Mouse (Mus musculus): ENCODE data around the gene Gpr45.
A peak's percentile ranks its signal among the peaks of the same experiment; 100 is the strongest.
"Not testable (repeated sequence)": the region's sequence is repeated elsewhere in the genome, so short reads cannot be mapped to it uniquely, and the experiment has no call there.

The Gpr45 gene

DNA sequence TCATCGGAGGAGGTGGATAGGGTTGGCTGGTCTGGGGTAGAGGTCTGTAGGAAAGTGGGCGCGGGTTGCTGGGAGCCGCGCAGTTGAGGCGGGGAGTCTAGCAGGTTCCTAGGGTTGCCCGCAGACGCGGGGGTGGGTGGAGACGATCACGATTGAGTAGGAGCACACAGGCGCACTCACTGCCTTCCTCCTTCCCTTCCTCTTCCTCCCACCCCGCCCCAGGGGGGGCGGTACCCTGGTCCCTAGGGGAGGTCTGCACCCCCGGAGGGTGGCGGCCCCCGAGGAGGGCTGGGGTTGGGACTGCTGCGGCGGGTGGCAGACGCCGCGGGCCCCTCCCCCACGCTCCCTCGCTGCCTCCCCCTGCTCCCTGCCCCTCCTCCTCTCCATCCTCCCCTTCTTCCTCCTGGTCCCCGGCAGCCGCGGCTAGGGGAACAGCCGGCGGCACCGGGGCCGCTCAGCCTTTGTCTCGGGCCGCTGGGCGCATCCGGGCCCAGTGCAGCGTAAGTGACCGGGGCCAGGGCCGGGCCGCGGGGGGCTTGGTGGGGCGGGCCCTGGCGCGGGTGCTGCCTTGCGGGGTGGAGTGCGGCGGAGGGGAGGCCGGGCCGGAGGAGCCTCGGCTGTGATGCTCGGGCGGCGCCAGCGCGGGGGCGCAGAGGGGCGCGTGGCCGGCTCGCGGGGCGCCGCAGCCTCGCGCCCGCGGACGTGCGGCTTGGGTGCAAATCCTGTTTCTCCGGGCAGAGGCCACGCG lies at the start of gene Gpr45:
Gene Gpr45, plus strand, starts transcription at position 139 of the 748 bp plus-strand sequence.
- DNase-seq, result no peak

DNA sequence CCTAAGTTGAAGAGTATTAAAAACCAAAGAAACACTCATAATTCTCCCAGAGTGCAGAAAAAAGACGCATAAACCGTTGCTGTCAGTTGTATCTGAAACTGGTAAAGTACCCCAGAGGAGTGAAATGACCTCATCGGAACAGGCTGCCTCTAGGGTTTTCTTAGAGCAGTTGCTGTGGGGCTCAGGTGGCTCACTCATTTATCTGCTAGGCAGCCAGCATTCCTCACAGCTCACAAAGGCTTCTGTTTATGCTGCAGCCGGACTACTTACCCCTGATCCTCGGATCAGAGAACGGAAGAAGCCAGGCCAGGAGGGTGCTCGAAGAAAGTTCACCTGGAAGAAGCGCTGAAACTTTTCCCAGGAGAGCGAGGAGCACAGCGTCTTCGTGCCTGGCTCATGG lies 47.5 kb upstream of the Gpr45 start:
- DNase-seq, result no peak

DNA sequence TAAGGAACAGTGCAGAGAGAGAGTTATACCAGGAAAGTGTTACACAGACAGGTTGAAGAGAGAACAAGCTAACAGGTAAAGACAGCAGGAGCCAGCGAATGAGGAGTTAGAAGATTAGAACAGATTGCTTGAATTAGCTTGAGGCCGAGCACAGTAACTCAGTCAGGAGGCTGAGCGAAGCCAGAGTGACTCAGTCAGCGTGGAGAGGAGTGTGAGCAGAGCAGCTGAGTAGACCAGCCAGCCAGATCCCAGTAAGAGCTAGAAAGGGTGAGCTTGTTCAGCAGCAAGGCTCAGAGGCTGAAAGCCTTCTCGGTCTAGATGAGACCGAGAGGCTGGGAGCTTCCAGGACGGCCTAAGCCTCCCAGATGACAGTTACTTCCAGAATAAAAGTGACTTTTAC lies 46.0 kb upstream of the Gpr45 start:
- no peak for DNase-seq

DNA sequence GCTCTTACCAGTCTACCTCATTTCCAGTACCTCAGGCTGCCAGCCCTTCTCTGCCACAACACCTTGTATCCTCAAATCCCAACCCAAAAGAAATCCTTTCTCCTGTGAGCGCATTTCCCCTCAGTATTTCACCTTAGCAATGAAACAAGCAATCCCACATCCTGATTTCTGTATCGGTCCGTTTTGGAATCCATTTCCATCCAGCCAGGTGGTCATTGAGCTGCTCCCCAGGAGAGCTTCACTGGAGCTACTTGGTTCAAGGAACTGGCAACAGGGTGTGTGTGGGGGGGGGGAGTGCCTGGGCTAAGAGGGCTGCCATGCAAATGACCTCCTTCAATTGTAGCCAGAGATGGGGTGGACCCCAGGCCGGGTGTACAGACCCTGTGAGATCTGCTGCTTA lies 45.5 kb upstream of the Gpr45 start:
- DNase-seq, result no peak

DNA sequence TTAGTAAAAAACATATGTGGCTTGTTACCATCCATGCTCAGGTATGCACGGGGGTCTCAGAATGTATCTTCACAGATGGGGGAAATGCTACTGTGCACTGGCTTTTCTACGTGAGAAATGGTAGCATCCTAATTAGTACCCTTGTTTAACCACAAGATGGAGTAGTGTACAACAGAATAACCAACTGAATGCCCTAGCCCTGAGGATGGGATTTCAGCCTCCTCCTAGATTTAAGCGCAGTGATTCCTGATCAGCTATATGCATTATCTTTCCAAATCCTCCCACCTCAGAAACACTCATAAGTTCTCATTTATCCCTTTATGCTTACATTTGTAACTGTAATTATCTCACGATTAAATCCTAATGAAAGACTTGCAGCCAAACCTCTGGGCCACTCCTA lies 37.6 kb upstream of the Gpr45 start:
- no peak for DNase-seq

DNA sequence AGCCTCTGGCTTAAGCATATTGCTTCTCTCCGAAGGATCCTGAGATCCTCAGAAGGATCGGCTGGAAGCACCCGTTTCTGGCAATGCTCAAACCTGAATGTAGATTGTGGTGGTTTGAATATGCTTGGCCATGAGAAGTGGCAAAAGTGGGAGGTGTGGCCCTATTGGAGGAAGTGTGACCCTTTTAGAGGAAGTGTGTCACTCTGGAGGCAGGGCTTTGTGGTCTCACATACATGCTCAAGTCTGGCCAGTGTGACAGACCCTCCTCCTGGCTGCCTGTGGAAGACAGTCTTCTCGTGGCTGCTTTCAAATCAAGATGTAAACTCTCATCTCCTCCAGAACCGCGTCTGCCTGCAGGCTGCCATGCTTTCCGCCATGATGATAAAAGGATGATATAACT lies 36.0 kb upstream of the Gpr45 start:
- no peak for DNase-seq

DNA sequence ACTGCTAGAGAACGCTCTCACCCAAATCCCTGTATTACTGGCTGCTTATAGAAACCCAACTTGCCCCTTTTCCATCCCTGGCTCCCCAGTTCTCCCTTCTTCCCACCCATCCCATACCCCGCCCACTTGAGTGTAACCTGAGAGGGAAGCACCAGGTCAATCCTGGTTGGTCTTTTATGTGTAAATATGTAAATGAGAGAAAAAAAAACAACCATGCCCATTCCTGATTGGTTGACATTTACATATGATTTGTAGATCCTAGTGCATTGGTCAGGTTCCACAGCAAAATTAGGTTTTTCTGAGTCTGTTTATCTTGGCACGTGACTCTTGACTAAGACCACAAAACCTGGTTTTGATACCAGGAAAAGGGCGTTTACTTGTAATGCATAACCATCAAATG lies 34.8 kb upstream of the Gpr45 start:
- no peak for DNase-seq

DNA sequence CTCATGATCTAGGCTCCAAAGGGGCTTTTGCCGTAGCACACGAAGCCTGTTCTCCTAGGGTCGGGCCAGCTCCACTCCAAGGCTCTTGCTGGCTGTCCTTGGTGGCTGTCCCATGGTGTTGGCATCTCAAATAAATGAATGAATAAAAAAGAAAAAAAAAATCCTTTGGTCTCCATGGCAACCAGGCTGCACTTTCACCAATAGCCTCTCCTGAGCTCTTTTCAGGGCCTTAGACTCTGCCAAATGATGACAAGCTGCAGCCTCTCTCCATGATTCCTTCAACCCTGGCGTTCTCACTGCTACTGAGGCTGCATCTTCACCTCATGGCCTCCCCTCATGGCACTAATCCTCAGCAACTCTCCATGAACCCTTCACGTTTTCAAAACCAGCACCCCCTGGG lies 28.7 kb upstream of the Gpr45 start:
- no peak for DNase-seq

DNA sequence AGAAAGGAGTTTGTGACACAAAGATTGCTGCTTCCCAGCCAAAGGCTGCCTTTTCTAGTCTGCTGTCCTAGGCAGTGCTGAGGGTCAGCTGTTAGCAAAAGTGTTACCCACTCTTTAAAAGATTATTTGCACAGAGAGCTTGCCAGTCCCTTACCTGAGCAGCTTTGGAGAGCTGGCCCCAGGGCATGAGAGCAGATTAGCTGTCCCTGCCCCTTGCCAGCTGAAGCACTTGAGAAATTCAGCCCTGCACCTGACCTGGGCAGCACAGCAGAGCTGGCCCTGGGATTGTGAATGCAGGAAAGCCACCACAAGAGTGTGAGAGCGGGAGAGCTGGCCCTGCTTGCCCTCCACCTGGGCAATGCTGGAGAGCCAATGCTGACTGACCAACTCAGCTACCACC lies 19.1 kb upstream of the Gpr45 start:
- DNase-seq, result no peak

DNA sequence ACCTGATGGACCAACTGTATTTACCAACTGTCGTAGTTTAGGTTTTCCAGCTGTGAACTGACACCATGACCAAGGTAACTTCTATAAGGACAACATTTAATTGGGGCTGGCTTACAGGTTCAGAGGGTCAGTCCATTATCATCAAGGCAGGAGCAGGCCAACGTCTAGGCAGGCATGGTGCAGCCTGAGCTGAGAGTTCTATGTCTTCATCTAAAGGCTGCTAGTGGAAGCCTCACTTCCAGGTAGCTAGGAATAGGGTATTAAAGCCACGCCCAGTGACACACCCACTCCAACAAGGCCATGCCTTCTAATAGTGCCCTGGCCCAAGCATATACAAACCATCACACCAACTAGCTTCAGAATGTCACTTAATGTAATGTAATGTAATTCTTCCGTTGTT lies 4.2 kb upstream of the Gpr45 start:
- no peak for DNase-seq

DNA sequence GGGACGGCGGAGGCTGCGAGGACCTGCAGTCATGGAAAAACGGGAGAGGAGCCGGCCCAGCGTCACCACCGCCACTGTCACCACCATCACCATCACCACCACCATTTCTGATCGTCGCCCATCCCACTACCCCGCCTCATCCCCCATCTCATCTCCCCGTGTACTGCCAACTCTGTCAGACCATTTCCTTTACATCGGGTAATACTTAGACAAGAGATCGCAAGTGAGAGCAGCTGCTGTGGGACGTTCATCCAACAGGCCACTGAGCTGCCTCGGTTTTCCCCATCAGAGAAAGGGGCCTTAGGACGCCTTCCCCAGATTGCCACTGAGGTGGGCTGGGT lies 780 bp downstream of the Gpr45 start:
- DNase-seq, result no peak

DNA sequence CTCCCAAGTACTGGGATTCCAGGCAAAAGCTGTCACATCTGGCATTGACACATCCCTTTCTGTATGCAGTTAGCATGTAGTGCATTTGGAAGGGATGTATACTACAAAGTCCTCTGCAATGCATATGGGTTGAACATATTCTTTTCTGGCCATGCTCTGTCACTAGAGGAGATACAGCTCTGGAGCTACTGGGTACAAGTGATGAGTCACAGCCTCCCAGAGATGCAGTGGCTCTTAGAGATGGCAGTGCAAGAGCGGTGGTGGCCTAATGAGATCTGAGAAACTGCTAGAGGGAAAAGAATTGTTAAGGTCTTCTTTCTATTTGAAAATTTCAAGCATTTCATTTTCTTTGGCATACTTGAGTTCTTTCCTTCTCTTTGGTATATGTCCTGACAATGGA lies 4.2 kb downstream of the Gpr45 start:
- no peak for DNase-seq

DNA sequence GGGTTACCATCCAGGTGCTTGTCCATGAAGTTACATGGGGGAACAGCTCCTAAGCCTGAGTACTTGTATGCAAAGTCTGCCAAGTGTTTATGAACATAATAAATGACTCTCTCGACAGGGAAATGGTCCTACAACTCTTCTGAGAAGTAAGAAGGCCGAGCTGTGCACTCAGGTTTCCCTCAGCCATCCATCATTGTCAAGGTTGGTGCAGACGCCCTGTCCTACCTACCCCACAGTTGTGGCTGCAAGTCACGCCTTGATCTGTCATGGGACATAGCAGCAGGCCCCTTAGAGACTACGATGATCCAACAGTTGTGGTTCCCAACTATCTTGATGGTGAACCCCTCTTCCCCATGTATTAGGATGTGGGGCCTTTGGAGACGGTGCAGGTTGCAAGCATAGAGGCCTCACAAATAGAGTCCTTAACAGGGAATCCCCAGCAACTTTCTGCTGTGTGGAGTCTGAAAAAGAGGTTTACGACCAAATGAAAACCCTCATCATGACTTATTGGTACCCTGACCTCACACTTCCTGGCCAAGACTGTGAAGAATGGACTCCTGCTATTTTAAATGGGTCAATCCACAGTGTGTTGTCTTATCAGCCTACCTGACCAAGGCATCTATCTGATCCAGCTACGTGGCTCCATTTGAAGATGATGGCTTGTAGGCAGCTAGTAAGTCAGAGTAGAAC lies 30.6 kb downstream of the Gpr45 start:
- no peak for DNase-seq

DNA sequence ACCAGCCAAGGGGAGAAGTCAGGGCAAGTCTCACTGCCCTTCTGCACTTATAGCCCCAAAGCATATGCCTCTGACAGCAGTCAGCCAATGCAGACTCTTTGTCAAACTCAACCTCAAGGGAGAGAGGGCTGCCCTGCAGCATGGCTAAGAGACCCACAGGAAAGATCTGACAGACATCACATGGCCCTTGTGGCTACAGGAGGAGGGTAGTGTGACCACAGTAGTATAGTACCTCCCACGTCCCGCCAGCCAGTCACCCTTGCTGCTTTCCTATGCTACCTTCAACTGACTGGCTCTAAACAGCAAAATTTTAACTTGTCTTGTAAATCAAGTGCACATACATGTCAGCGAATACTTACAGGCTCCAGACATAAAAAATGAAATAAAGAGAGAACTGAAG lies 31.4 kb downstream of the Gpr45 start:
- no peak for DNase-seq

DNA sequence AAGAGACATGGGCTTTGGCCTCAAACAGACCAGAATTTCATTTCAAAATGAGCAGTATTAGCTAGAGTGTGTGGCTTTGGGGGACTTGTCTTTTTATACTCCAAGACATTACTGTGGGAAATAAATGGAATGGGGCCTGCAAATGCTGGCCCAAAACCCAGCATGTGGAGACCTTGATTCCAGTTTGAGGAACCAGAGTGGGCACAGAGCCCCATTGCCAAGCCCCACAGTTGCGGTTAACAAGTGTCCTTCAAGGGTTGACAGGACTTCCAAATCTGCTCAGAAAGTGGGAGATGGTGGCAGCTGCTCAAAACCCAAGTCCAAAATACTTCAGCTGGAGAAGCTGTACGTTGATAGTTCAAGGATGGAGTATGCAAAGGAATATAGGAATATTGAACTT lies 36.3 kb downstream of the Gpr45 start:
- no peak for DNase-seq

DNA sequence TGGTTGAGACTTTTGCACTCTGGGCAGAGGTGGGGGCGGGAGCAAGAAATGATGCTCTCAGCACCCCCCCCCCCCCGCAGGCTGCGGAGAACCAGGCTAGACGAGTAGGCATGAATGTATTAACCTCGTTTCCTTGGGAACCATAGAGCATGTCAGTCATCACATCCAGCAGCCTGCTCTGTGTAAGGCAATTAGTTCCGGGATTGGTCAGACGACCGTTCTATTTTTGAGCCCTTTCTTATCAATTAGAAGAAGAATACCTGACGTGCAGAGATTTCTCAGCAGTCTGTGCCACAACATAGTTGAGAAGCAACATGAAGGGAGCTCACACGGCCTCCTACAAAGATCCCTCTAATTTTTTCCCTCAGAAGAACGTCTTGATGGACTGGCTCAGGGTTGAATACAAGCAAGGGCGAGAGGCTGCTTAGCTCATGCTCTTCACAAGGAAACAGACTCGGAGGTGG lies 53.4 kb downstream of the Gpr45 start:
- DNase-seq, result no peak

DNA sequence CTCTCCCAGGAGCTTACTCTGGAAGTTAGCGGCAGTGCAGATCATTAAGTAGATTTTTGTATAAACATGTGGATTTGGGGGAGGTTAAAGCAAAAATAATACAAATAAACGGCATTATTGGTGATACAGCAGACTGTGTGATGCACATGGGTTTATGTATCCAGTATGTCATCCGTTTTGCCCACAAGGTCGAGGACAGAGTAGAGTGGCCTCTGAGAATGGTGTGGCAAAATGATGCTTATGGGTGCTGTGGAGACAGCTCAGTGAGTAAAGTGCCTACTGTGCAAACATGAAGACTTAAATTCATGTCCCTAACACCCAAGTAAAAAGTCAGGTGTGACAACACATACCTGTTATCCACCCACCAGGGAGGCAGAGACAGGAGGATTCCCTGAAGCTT lies 53.9 kb downstream of the Gpr45 start:
- no peak for DNase-seq

DNA sequence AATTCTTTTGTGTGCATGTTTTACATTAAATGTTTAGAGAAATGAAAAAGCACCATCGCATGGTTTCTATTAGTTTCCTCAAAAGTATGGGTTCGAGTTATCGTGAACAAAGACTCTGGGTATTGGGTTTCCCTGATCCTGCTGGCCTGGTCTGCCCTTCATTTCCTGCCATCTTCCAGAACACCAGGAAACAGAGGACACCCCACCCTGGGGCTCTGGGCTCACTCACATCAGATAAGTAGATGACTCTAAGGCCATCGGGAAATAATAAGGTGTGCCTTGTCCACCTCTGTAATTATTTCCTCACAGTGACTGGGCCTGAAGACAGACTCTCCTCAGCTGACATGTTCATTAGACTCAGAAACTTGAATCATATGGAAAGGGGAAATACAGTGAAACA lies 57.8 kb downstream of the Gpr45 start:
- no peak for DNase-seq

DNA sequence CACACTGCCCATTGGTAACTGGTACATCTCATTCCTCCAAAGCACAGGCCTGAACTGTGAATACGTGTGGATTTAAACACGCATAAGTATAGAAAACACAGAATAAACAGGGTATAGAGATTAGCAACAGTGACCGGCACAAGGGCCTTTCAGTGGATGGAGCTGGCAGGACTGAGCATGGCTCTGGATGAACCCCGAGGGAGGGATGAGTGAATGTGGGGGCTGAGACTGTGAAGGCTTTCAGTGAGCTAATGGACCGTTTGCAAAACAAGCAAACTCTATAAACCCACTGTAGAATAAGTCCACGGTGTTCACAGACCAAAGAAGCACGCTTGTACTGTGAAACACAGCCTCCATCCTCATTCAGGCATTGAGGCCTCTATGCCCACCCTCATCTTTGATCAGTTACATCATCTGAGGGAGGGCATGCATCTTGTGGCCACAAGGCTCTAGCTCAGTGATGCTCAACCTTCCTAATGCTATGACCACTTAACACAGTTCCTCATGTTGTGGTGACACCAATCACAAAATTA lies 62.5 kb downstream of the Gpr45 start:
- DNase-seq, result not testable (repeated sequence)

DNA sequence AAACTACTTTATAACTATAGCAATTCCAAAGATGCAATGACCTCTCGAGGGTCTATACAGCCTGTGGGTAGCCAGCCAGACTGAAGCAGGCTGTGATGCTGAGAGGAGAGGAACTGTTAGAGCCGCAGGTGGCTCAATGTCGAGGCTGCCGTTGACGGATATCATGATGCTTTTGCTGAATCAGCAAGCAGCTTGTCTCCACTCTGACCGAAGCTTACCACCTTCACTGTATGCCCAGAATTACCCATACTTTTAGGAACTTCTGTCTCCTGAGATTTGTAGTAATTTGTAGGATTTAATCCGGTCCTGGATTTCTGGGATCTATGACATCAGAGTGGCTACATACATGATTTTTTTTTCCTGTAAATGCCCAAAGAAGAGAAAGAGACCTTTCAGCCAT lies 83.3 kb downstream of the Gpr45 start:
- no peak for DNase-seq

DNA sequence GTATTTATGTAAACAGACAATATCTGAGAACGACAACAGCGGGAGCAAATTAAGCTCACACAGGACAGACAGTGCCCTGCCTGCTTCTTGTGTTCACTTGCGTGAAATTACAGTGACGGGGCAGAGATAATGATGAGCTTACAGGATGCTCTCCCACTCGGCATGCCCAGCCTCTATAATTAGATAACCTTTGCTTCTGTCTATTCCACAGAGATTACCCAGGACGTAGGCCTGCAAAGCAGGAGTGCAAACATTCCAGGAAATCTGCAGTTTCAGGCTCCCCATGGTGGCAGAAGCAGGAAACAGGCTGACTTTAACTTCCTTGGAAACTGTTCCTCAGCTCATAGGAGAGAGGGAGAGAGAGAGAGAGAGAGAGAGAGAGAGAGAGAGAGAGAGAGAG lies 89.6 kb downstream of the Gpr45 start:
- DNase-seq, result no peak

DNA sequence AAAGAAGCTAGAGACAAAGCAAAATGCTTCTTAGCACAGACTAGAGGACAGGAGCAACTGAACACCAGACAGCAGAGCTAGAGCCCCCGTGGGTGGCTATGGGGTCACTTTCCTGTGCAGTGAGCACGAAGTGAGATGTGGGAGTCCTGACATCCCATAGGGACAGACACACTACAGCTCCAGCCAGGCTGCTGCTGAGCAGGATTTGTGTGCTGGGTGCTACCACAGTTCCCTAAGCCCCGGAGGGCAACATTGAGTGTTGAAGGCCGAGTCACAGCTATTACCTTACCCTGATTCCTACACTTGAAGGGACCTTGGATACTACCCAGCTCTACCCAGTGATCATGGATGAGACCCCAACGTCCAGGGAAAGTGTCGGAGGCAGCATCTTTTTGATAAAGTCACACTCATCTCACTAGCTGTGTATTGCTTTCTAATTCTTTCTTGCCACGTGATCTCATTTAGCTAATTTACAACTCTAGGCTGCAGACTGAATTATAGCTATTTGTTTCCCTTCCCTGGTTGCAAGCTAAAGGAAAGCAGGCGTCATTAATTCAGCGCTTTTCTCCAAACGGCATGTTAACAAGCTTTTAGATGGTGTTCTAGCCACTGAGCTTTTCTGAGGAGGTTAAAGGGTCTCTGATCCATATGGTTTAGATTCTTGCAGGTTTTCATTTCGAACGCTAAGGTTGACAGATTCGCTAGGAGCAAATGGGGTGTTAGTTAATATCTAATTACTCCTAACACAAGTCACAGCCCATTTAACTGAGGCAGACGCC lies 92.7 kb downstream of the Gpr45 start:
- DNase-seq, result peak; percentile 4

DNA sequence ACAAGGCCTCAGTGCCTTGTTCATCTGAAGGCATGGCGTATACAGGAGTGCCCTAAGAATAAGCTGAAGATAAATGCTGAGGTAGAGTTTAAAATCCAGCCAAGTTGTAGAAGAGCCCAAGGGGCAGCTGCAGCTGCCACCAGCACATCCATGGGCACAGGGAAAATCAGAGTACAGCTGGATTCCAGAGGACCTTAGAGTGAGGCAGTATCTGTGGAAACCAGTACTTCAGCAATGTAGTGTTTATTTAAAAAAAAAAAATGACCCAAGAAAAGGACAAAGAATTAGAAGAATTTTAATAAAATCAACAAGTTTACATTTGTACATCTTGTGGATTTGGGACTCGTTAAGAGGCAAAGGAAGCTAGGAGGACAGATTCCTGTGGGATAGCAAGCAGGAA lies 94.3 kb downstream of the Gpr45 start:
- no peak for DNase-seq

DNA sequence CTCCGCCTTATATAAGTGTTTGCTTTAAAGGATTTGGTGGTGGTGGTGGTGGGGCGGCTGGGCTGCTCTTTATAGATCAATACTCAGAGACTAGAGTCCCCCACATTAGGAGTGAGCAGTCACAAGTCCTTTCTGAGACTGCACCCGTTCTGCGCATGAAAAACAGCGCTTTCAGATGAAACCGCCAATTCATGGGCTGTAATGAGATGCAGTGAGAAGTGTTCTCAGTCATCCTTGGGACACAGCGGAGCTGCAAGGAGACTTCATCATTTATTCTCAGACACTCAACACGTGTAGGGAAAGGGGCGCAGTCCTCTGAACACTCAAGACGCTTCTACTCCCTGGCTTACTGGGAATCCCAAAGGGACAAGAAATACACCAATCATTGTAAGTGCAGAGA lies 95.1 kb downstream of the Gpr45 start:
- no peak for DNase-seq
